Comparison of ENCODE assay signal across 11 mouse cellular contexts in the genomic region with DNA sequence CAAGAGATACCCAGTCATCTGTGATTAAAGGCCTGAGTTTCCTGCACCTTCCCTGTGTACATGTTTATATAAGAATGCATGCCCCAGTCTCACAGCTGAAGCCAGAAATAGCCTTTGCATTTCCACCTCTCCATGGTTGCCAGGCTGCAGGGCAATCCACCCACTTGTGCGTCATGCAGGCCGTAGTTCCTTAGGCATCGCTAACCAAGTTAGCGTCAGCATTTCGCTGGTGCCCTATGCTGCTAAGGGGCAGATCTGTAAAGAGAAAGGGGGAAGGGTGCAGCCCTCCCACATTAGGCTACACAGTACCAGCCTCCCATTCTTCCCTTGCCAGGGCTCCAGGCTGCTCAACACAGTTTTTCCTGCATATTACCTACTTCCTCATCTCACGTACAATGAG.
A peak's percentile ranks its signal among the peaks of the same experiment; 100 is the strongest.
DNase-seq lines count a peak whose midpoint lies in the region; ATAC-seq and TF ChIP-seq lines count a peak whose summit lies in the region.
"Had no signal": no experiment of that assay in that cellular context is flagged by ENCODE, and none has a peak within 500 bp of the region (broad histone marks: within the 10 kb centered on the region; RNA-seq: fewer than 3 reads in every experiment).

No protein-coding gene starts in this region.

- ATAC-seq in heart, embryonic 15.5 days (replicated peaks; ENCODE audit: insufficient number of reproducible peaks, insufficient read depth, low FRiP score, low read depth): no peak
- ATAC-seq: forebrain, embryonic 13.5 days; intestine, embryonic 15.5 days had no signal

- peak; percentile 24 to 45 for DNase-seq in layer of hippocampus, adult 2 months (ENCODE audit: low spot score in 2 of 2)
- DNase-seq in layer of hippocampus, postnatal 14 days (ENCODE audit: low spot score in 2 of 2): no peak
- peak; percentile 46 to 75 for DNase-seq in frontal cortex, adult 2 months (ENCODE audit: extremely low spot score in 1 of 2, low spot score in 1 of 2)
- DNase-seq in right cerebral cortex, adult 2 months (ENCODE audit: low spot score in 2 of 2): peak; percentile 60 to 70
- DNase-seq in thymus, postnatal 10 days (ENCODE audit: low spot score in 2 of 2): no peak
- DNase-seq in midbrain, embryonic 10.5 days (ENCODE audit: low spot score): no peak
- DNase-seq: thymus, postnatal 4 days had no signal

- 0 out of 2 replicates have a peak, but pooled peaks cover 3% of the 10 kb centered on the region for H3K4me1 ChIP-seq in heart, embryonic 15.5 days (replicated peaks)
- H3K4me1 ChIP-seq in midbrain, embryonic 10.5 days: 0 out of 2 replicates have a peak, but pooled peaks cover 2% of the 10 kb centered on the region
- H3K4me1 ChIP-seq: forebrain, embryonic 13.5 days; intestine, embryonic 15.5 days had no signal

- H3K9me3 ChIP-seq in heart, embryonic 15.5 days (replicated peaks): no peaks in the 10 kb centered on the region
- H3K9me3 ChIP-seq in midbrain, embryonic 10.5 days (replicated peaks): no peaks in the 10 kb centered on the region
- H3K9me3 ChIP-seq: forebrain, embryonic 13.5 days; intestine, embryonic 15.5 days; megakaryocyte, embryonic 14.5 days had no signal

- H3K9ac ChIP-seq in heart, embryonic 15.5 days: no peak overlapping the region
- H3K9ac ChIP-seq: forebrain, embryonic 13.5 days; intestine, embryonic 15.5 days had no signal

- H3K36me3 ChIP-seq in heart, embryonic 15.5 days: no peaks in the 10 kb centered on the region
- H3K36me3 ChIP-seq in midbrain, embryonic 10.5 days: no peaks in the 10 kb centered on the region
- H3K36me3 ChIP-seq: intestine, embryonic 15.5 days had no signal

- no peaks in the 10 kb centered on the region for H3K27me3 ChIP-seq in heart, embryonic 15.5 days
- H3K27me3 ChIP-seq in midbrain, embryonic 10.5 days (ENCODE audit: low read depth, poor library complexity, severe bottlenecking): no peaks in the 10 kb centered on the region
- H3K27me3 ChIP-seq: forebrain, embryonic 13.5 days; intestine, embryonic 15.5 days had no signal

- peak overlapping the region; percentile 58 for H3K27ac ChIP-seq in layer of hippocampus, adult 2 months
- H3K27ac ChIP-seq in heart, embryonic 15.5 days: no peak overlapping the region
- H3K27ac ChIP-seq in midbrain, embryonic 10.5 days (replicated peaks): no peak overlapping the region
- H3K27ac ChIP-seq: forebrain, embryonic 13.5 days; intestine, embryonic 15.5 days had no signal

- no peak overlapping the region for H3K4me3 ChIP-seq in layer of hippocampus, adult 2 months
- no peak overlapping the region for H3K4me3 ChIP-seq in heart, embryonic 15.5 days
- no peak overlapping the region for H3K4me3 ChIP-seq in midbrain, embryonic 10.5 days
- H3K4me3 ChIP-seq: forebrain, embryonic 13.5 days; intestine, embryonic 15.5 days; megakaryocyte, embryonic 14.5 days had no signal

- peak overlapping the region; percentile 41 for H3K4me2 ChIP-seq in heart, embryonic 15.5 days
- H3K4me2 ChIP-seq: forebrain, embryonic 13.5 days; intestine, embryonic 15.5 days had no signal

- 52% methylated on average over 6 of the region's 6 CpGs for WGBS in heart, embryonic 15.5 days
- WGBS in midbrain, embryonic 10.5 days: 81% methylated on average over 6 of the region's 6 CpGs

- TF ChIP-seq CTCF in layer of hippocampus, adult 2 months (conservative IDR thresholded peaks at IDR 0.05): no peak

Comparison
In these comparisons a context has a peak if more than half of its experiments do, and no peak if none do; other contexts are left out.
1. DNase-seq: peak in layer of hippocampus, adult 2 months (2 of 2), frontal cortex, adult 2 months (2 of 2) and right cerebral cortex, adult 2 months (2 of 2); none in layer of hippocampus, postnatal 14 days (0 of 2), thymus, postnatal 10 days (0 of 2) and midbrain, embryonic 10.5 days (single experiment).